Mouse (Mus musculus) cerebellum, adult 2 months (tissue): ENCODE results near the gene Abcd3.

Experiments
- CTCF ChIP-seq: fragments of 200-500 bp; IDR thresholded peaks from 2 replicates; pipeline ENCODE4 v1.5.1; 2011; ENCODE audit warnings: low read depth, mild to moderate bottlenecking, control low read depth, low read length, moderate library complexity, borderline replicate concordance; ENCODE audit not compliant: insufficient read depth
- POLR2A ChIP-seq: fragments of 200-500 bp; IDR thresholded peaks from 2 replicates; pipeline ENCODE4 v1.6.1; 2011; ENCODE audit warnings: low read length, control low read depth, borderline replicate concordance; ENCODE audit not compliant: insufficient read depth

GRCm38 (mm10) chr3:121739489-121740213 lies 75.5 kb downstream of the Abcd3 start:
- TF ChIP-seq CTCF (no peak), POLR2A (no peak)
